Mouse (Mus musculus) heart, embryonic 16.5 days (tissue): ENCODE results near the gene Rhou. TPM values are rescaled to one million over a fixed set of nuclear protein-coding genes. Genes with fewer than 3 reads are reported as not detected.
"Not testable (repeated sequence)": the region's sequence is repeated elsewhere in the genome, so short reads cannot be mapped to it uniquely, and the experiment has no call there.

Source experiments
- ATAC-seq: fragments of 200-750 bp; cut with Nextera tagmentation; replicated peaks from 2 replicates; pipeline ENCODE4 v1.8.0; 2017; ENCODE audit warnings: moderate number of reproducible peaks; ENCODE audit not compliant: insufficient read depth, low FRiP score; ENCODE audit errors: extremely low read depth
- H3K27ac ChIP-seq: fragments of 300-500 bp; sonication (generic); 2 replicates; pipeline ENCODE4 v1.5.1; 2014; ENCODE audit warnings: mild to moderate bottlenecking, low read length, control low read depth, moderate library complexity
- H3K27me3 ChIP-seq: fragments of 300-500 bp; sonication (generic); 2 replicates; pipeline ENCODE4 v1.6.1; 2014; ENCODE audit warnings: low read length, mixed read lengths; ENCODE audit not compliant: control insufficient read depth, insufficient read depth
- H3K36me3 ChIP-seq: fragments of 300-500 bp; sonication (generic); 2 replicates; pipeline ENCODE4 v1.6.1; 2014; ENCODE audit not compliant: control insufficient read depth, insufficient read depth
- H3K4me1 ChIP-seq: fragments of 300-500 bp; sonication (generic); 2 replicates; pipeline ENCODE4 v1.6.1; 2014; ENCODE audit warnings: low read length, mixed read lengths; ENCODE audit not compliant: control insufficient read depth, insufficient read depth
- H3K4me2 ChIP-seq: fragments of 300-500 bp; sonication (generic); 2 replicates; pipeline ENCODE4 v1.6.1; 2014; ENCODE audit warnings: low read depth, mild to moderate bottlenecking, control low read depth, low read length
- H3K4me3 ChIP-seq: fragments of 300-500 bp; sonication (generic); 2 replicates; pipeline ENCODE4 v1.5.1; 2014; ENCODE audit warnings: mild to moderate bottlenecking, control low read depth, low read length
- H3K9ac ChIP-seq: fragments of 300-500 bp; sonication (generic); 2 replicates; pipeline ENCODE4 v1.6.1; 2014; ENCODE audit warnings: low read length, control low read depth
- H3K9me3 ChIP-seq: fragments of 300-500 bp; sonication (generic); replicated peaks from 2 replicates; pipeline ENCODE4 v1.6.1; 2016; ENCODE audit warnings: low read length; ENCODE audit not compliant: control insufficient read depth
- WGBS: fragments of 180-500 bp; shearing (Covaris S2); extraction: QIAGEN DNeasy Blood & Tissue Kit; methylation state at CpG from one replicate; pipeline ENCODE4 v1.1.7; 2014; 5-methylcytosine and 5-hydroxymethylcytosine counted together
- polyA plus RNA-seq: library from polyadenylated mRNA; unstranded; fragments of >200 nt; fragmentation: Nextera tagmentation; extraction: Ambion mirVana; gene quantifications from 2 replicates; pipeline ENCODE4 v1.2.1, GENCODE M21; 2015

Rhou gene
- polyA plus RNA-seq, 1 experiment from 2014 or later: 4.2 TPM

- no peak overlapping the region for H3K9ac ChIP-seq
- 0 out of 2 replicates have a peak, but pooled peaks have one; percentile 12 for ATAC-seq
- no peaks in the 10 kb centered on the region for H3K9me3 ChIP-seq
- peak overlapping the region; percentile 37 for H3K4me3 ChIP-seq
- WGBS: 7% methylated on average over 19 of the region's 19 CpGs
- peak overlapping the region; percentile 58 for H3K4me2 ChIP-seq
- peaks cover 18% of the 10 kb centered on the region for H3K27me3 ChIP-seq
- H3K27ac ChIP-seq: no peak overlapping the region
- peaks cover 12% of the 10 kb centered on the region for H3K4me1 ChIP-seq
- H3K36me3 ChIP-seq: no peaks in the 10 kb centered on the region
Measured at GRCm38 (mm10) chr8:123628968-123629755, 24.6 kb upstream of the Rhou start.

GRCm38 (mm10) chr8:123630058-123630457, 23.7 kb upstream of the Rhou start:
- 39% methylated on average over 10 of the region's 10 CpGs for WGBS
- no peak for ATAC-seq
- Histone ChIP-seq H3K27ac (no peak overlapping the region), H3K4me2 (peak overlapping the region; percentile 59), H3K4me3 (peak overlapping the region; percentile 33; the same call in 1 of the 2 replicates), H3K36me3 (no peaks in the 10 kb centered on the region), H3K9me3 (no peaks in the 10 kb centered on the region), H3K9ac (no peak overlapping the region), H3K27me3 (peaks cover 10% of the 10 kb centered on the region), H3K4me1 (peaks cover 12% of the 10 kb centered on the region)

DNA sequence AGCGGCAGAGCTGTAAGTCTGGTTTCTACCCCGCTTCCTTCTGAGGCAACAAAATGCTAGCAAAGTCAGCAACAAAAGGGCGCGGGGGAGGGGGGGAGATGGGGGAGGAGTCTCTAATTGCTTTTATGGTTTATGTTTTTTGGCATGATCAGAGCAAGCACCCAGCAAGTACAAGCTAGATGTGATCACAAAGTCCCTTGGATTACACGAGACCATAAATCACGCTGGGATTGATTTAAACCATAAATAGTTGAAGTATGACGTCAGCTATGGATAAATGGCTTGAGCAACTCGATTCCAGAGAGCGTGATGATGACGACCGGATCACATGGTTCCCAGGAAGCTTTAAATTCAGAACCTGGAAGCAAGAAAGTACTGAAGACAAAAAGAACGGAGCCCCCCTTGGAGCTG, 22.9 kb upstream of the Rhou start:
- Histone ChIP-seq H3K27me3 (peaks cover 4% of the 10 kb centered on the region), H3K4me1 (peaks cover 12% of the 10 kb centered on the region), H3K27ac (no peak overlapping the region), H3K36me3 (no peaks in the 10 kb centered on the region), H3K9ac (peak overlapping the region; percentile 15; the same call in 1 of the 2 replicates), H3K9me3 (no peaks in the 10 kb centered on the region), H3K4me2 (peak overlapping the region; percentile 59), H3K4me3 (peak overlapping the region; percentile 33)
- 22% methylated on average over 12 of the region's 12 CpGs for WGBS
- ATAC-seq: no peak

DNA sequence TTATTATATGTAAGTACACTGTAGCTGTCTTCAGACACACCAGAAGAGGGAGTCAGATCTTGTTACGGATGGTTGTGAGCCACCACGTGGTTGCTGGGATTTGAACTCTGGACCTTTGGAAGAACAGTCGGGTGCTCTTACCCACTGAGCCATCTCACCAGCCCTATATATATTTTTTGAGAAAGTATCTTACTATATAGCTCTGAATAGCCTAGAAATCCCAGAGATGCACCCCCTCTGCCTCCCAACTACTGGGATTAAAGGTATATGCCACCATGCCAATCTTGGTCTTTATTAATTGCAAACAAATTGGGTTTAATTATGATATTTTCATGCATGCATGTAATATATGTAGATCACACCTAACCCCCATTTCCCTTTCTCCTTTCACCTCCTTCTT, 22.0 kb upstream of the Rhou start:
- H3K9ac ChIP-seq, H3K4me2 ChIP-seq, H3K4me3 ChIP-seq, H3K9me3 ChIP-seq, H3K36me3 ChIP-seq, H3K27me3 ChIP-seq, ATAC-seq, H3K27ac ChIP-seq: not testable (repeated sequence)
- peaks cover 12% of the 10 kb centered on the region for H3K4me1 ChIP-seq
- whole genome bisulfite sequencing: 72% methylated on average over 3 of the region's 3 CpGs

DNA sequence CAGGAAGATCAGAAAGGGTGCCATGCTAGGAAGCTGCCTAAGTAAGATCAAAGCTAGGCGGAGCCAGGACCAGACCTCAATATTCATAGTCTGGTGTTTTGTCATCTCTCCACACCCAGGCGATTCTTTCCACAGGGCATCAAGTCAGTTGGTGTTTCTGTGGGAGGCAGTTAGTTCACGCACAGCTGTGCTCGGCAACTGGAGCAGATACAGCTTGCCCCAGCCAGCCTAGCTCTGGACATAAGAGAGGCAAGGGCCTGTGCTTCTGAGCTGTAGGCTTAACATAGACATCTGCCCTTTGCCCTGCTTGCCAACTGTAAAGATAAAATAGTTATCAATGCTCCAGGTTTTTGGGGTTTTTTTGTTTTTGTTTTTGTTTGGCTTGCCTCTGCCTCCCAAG, 21.5 kb upstream of the Rhou start:
- ATAC-seq: no peak
- Histone ChIP-seq H3K4me1 (peaks cover 12% of the 10 kb centered on the region), H3K27me3 (no peaks in the 10 kb centered on the region; the same call in 1 of the 2 replicates), H3K9ac (no peak overlapping the region), H3K36me3 (no peaks in the 10 kb centered on the region), H3K27ac (no peak overlapping the region), H3K4me2 (no peak overlapping the region), H3K4me3 (no peak overlapping the region), H3K9me3 (no peaks in the 10 kb centered on the region)
- WGBS: 82% methylated on average over 4 of the region's 4 CpGs

- Histone ChIP-seq H3K27me3 (no peaks in the 10 kb centered on the region), H3K9me3 (no peaks in the 10 kb centered on the region), H3K4me3 (no peak overlapping the region), H3K36me3 (no peaks in the 10 kb centered on the region), H3K27ac (peak overlapping the region; percentile 61; the same call in 1 of the 2 replicates), H3K9ac (no peak overlapping the region), H3K4me1 (peaks cover 7% of the 10 kb centered on the region), H3K4me2 (no peak overlapping the region)
- 45% methylated on average over 7 of the region's 7 CpGs for WGBS
- ATAC-seq: no peak
Measured at GRCm38 (mm10) chr8:123633801-123634200, 19.9 kb upstream of the Rhou start.

- WGBS: 28% methylated on average over 3 of the region's 3 CpGs
- Histone ChIP-seq H3K4me3 (no peak overlapping the region), H3K9ac (no peak overlapping the region), H3K36me3 (no peaks in the 10 kb centered on the region), H3K27me3 (no peaks in the 10 kb centered on the region), H3K4me1 (peaks cover 2% of the 10 kb centered on the region; the same call in 1 of the 2 replicates), H3K9me3 (no peaks in the 10 kb centered on the region), H3K4me2 (no peak overlapping the region), H3K27ac (peak overlapping the region; percentile 61)
- no peak for ATAC-seq
Measured at GRCm38 (mm10) chr8:123634395-123635131, 19.2 kb upstream of the Rhou start.

DNA sequence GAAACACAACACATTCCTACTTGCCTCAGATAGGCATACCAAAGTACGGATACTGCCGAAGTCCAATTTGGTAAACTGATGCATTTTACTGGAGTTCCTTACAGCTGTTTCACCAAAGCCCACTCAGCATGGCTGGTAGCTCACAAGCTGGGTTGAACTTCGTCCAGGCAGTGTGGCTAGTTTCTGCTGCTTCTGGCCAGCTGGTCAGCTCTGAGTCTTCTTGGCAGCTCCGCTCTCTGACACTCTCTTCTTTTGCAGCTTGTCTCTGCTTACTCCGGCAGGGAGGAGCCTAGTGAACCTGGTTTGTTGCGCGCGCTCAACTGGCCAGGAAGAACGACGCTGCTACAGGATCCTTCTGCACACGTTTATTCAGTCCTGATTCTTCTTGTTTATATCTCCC, 18.1 kb upstream of the Rhou start:
- no peak for ATAC-seq
- H3K27me3 ChIP-seq: no peaks in the 10 kb centered on the region
- H3K4me3 ChIP-seq: no peak overlapping the region
- no peak overlapping the region for H3K27ac ChIP-seq
- H3K4me2 ChIP-seq: no peak overlapping the region
- H3K4me1 ChIP-seq: peaks cover 2% of the 10 kb centered on the region; the same call in 1 of the 2 replicates
- no peaks in the 10 kb centered on the region for H3K9me3 ChIP-seq
- no peaks in the 10 kb centered on the region for H3K36me3 ChIP-seq
- WGBS: 60% methylated on average over 11 of the region's 11 CpGs
- H3K9ac ChIP-seq: no peak overlapping the region
